Mouse (Mus musculus) thymus, adult 2 months (tissue): ENCODE results near the gene Grip1. TPM values are rescaled to one million over a fixed set of nuclear protein-coding genes. Genes with fewer than 3 reads are reported as not detected.

Source experiments
- DNase-seq: peaks from one replicate; pipeline ENCODE4 v3.0.0; 2021
- H3K27ac ChIP-seq: fragments of 200-500 bp; 2 replicates; pipeline ENCODE4 v1.5.1; 2012; ENCODE audit warnings: low read length, control low read depth; ENCODE audit not compliant: control insufficient read depth, insufficient read depth
- H3K27me3 ChIP-seq: fragments of 200-500 bp; 2 replicates; pipeline ENCODE4 v1.6.1; 2012; ENCODE audit warnings: mild to moderate bottlenecking, low read length, moderate library complexity, mixed read lengths; ENCODE audit not compliant: control insufficient read depth, insufficient read depth
- H3K36me3 ChIP-seq: fragments of 200-500 bp; 2 replicates; pipeline ENCODE4 v1.6.1; 2012; ENCODE audit warnings: mild to moderate bottlenecking, low read length, moderate library complexity; ENCODE audit not compliant: control insufficient read depth, insufficient read depth
- H3K4me1 ChIP-seq: fragments of 200-500 bp; replicated peaks from 2 replicates; pipeline ENCODE4 v1.6.1; 2012; ENCODE audit warnings: low read length; ENCODE audit not compliant: control insufficient read depth, insufficient read depth
- H3K4me3 ChIP-seq: fragments of 200-500 bp; 2 replicates; pipeline ENCODE4 v1.5.1; 2012; ENCODE audit warnings: mild to moderate bottlenecking, low read length, control low read depth, moderate library complexity; ENCODE audit not compliant: control insufficient read depth, insufficient read depth
- CTCF ChIP-seq: fragments of 200-500 bp; IDR thresholded peaks from 2 replicates; pipeline ENCODE4 v1.5.1; 2012; ENCODE audit warnings: mild to moderate bottlenecking, control low read depth, low read length, moderate library complexity, borderline replicate concordance; ENCODE audit not compliant: control insufficient read depth, poor library complexity, insufficient read depth; ENCODE audit errors: extremely low read depth
- POLR2A ChIP-seq: fragments of 200-500 bp; IDR thresholded peaks from 2 replicates; pipeline ENCODE4 v1.6.1; 2012; ENCODE audit warnings: mild to moderate bottlenecking, low read length, control low read depth, moderate library complexity; ENCODE audit not compliant: control insufficient read depth, poor library complexity, insufficient read depth; ENCODE audit errors: extremely low read depth
- WGBS: fragments of 180-500 bp; shearing (Covaris S2); methylation state at CpG from one replicate; pipeline ENCODE4 v1.1.7; 2018; 5-methylcytosine and 5-hydroxymethylcytosine counted together
- polyA plus RNA-seq: library from polyadenylated mRNA; depleted of rRNA; stranded (reverse); fragments of >200 nt; gene quantifications from 2 replicates; pipeline ENCODE4 v1.2.3, GENCODE M21; 2012

The Grip1 gene
- polyA plus RNA-seq, 1 experiment = 0.47 TPM

GRCm38 (mm10) chr10:119423821-119424534 lies 29.7 kb upstream of the Grip1 start:
- Histone ChIP-seq H3K27me3 (no peaks in the 10 kb centered on the region), H3K36me3 (no peaks in the 10 kb centered on the region), H3K4me1 (no peaks in the 10 kb centered on the region), H3K27ac (no peak overlapping the region), H3K4me3 (no peak overlapping the region)
- WGBS = 93% methylated on average over 11 of the region's 11 CpGs
- TF ChIP-seq CTCF = no peak
- no peak for TF ChIP-seq POLR2A
- no peak for DNase-seq

GRCm38 (mm10) chr10:119427653-119428052 lies 26.0 kb upstream of the Grip1 start:
- DNase-seq = no peak
- TF ChIP-seq CTCF (no peak), POLR2A (no peak)
- Histone ChIP-seq H3K4me3 (no peak overlapping the region), H3K27ac (no peak overlapping the region), H3K27me3 (no peaks in the 10 kb centered on the region), H3K36me3 (no peaks in the 10 kb centered on the region), H3K4me1 (no peaks in the 10 kb centered on the region)
- 96% methylated on average over 7 of the region's 7 CpGs for WGBS

- Histone ChIP-seq H3K4me3 (no peak overlapping the region), H3K27me3 (no peaks in the 10 kb centered on the region), H3K4me1 (no peaks in the 10 kb centered on the region), H3K36me3 (no peaks in the 10 kb centered on the region), H3K27ac (no peak overlapping the region)
- no peak for DNase-seq
- WGBS = 92% methylated on average over 7 of the region's 7 CpGs
- no peak for TF ChIP-seq POLR2A
- no peak for TF ChIP-seq CTCF
These were observed 25.5 kb upstream of the Grip1 start for GRCm38 (mm10) chr10:119428106-119428505.

- no peak for DNase-seq
- TF ChIP-seq POLR2A = no peak
- no peak for TF ChIP-seq CTCF
- 73% methylated on average over 7 of the region's 7 CpGs for WGBS
- H3K4me1 ChIP-seq = no peaks in the 10 kb centered on the region
- no peaks in the 10 kb centered on the region for H3K27me3 ChIP-seq
- no peak overlapping the region for H3K4me3 ChIP-seq
- no peaks in the 10 kb centered on the region for H3K36me3 ChIP-seq
- no peak overlapping the region for H3K27ac ChIP-seq
These were observed 23.4 kb upstream of the Grip1 start for GRCm38 (mm10) chr10:119430240-119430639.

GRCm38 (mm10) chr10:119431801-119432200 lies 21.8 kb upstream of the Grip1 start:
- no peak overlapping the region for H3K4me3 ChIP-seq
- WGBS = 92% methylated on average over 6 of the region's 6 CpGs
- DNase-seq = no peak
- no peaks in the 10 kb centered on the region for H3K4me1 ChIP-seq
- no peaks in the 10 kb centered on the region for H3K27me3 ChIP-seq
- TF ChIP-seq CTCF = no peak
- TF ChIP-seq POLR2A = no peak
- H3K27ac ChIP-seq = no peak overlapping the region
- no peaks in the 10 kb centered on the region for H3K36me3 ChIP-seq

- TF ChIP-seq POLR2A = no peak
- DNase-seq = no peak
- WGBS = 95% methylated on average over 7 of the region's 7 CpGs
- Histone ChIP-seq H3K27me3 (no peaks in the 10 kb centered on the region), H3K4me3 (no peak overlapping the region), H3K4me1 (no peaks in the 10 kb centered on the region), H3K36me3 (no peaks in the 10 kb centered on the region), H3K27ac (no peak overlapping the region)
These were observed 17.8 kb upstream of the Grip1 start for GRCm38 (mm10) chr10:119435818-119436217.

GRCm38 (mm10) chr10:119437319-119437718 lies 16.3 kb upstream of the Grip1 start:
- Histone ChIP-seq H3K27ac (no peak overlapping the region), H3K36me3 (no peaks in the 10 kb centered on the region), H3K4me3 (no peak overlapping the region), H3K4me1 (no peaks in the 10 kb centered on the region), H3K27me3 (no peaks in the 10 kb centered on the region)
- DNase-seq = no peak
- 66% methylated on average over 3 of the region's 3 CpGs for WGBS
- TF ChIP-seq POLR2A (no peak), CTCF (no peak)
